Mouse (Mus musculus): Measurements from ENCODE around the gene Cald1.
A peak's percentile ranks its signal among the peaks of the same experiment; 100 is the strongest.

Cald1 gene

DNA sequence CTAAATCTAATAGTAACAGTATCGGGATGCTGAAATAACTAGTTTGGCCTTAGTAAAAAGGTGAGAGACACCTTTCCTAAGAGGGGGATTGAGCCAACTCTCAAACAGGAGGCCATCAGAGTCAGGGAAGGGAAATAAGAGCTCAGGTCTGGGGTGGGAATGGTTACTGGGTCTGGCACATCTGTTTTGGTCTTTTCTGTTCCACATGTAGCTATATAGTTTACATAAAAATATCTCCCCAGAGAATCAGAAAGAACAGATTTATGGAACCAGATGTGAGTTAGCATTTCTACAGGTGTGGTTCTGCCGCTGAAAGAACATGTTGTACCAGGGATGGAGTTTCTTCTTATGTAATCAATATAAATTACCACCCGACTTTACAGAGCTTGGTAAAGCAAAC lies 17.1 kb downstream of the Cald1 start:
- no peak for DNase-seq

DNA sequence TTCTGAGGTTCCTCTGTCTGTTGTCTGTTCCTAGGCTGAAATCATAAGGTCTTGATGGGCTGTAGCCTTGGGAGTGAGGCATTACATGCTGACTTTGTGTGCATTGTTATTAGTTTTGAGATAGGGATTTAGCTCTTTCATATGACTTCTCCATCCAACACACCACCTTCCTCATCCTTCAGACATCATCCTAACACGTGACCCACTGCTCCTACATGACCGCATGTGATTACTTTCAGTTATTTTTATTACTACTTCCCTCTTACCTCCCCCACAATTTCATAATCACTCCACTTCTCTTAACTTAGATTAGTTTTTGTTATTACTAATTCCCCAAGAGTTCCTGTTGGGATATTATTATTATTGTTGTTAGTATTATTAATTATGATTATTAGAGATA lies 21.2 kb downstream of the Cald1 start:
- DNase-seq = peak; percentile 56

DNA sequence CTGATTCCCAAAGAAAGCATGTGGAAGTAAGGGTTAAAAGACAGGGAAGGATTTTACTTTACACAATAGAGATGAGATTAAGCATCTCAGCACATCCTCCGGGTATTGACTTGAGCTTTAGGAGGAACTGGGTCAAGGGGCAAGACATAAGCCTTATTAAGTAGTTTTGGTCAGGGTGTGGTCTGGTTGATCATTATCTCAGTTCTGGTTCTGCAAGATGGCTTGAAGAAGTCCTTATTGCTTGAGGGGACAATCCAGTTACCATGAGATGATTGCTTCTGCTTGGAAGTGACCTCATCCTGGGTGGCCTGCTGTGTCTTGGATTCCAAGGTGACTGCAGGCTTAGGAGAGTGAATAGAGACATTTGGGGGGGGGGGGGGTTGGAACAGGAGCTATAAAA lies 21.9 kb downstream of the Cald1 start:
- DNase-seq = peak; percentile 51

DNA sequence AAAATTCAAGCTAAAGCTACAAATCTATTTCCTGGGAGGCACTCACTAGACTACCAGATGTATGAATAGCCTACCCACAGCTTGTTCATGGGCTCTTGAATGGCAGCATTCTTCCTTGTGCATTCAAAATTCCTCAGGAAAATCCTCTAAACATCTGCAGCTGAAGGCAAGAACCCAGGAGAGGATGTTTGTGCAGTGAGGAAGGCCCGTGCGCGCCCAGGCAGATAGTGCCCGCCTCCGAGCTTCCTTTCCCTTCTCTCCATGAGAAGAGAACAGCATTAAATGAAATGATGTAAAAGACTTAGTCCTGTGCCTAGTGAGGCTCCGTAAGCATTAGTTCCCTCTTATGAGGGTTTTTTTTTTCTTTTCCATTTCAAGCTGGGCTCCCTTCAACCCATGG lies 24.6 kb downstream of the Cald1 start:
- no peak for DNase-seq

DNA sequence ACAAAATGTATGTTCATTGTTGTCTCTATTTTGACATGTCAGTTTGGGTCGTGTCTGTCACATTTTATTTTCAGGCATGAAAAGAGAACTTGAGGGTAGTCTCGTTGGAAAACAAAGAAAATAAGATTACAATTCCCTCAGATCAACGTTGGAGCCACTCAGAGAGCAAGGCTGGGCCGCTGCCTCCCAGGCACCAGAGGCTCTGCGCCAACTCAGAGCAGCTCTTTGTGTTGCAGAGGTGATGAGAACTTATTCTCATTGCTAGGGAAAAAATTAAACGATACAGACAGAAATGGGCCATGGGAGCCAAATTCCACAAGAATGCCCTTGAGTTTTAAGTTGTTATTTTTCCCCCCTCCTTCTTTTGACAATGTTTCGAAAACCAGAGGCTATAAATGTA lies 25.0 kb downstream of the Cald1 start:
- no peak for DNase-seq

DNA sequence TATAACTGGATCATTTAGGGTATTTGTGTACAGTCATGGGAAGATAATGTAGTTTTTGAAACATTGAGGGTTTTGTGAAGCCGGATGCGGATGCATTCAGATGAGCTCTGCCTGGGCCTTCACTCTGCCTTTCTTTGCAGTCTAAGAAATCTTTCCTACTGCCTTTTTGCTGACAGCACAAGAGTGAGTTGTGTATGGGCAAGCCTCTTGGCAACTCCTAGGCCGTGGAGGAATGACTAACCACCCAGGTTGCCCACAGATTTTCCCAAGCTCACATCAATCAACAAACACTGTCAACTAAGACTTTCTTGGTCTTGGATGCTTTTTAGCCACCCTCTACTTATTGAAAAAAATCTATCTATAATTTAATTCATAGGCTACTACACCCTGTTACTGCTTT lies 26.2 kb downstream of the Cald1 start:
- no peak for DNase-seq

DNA sequence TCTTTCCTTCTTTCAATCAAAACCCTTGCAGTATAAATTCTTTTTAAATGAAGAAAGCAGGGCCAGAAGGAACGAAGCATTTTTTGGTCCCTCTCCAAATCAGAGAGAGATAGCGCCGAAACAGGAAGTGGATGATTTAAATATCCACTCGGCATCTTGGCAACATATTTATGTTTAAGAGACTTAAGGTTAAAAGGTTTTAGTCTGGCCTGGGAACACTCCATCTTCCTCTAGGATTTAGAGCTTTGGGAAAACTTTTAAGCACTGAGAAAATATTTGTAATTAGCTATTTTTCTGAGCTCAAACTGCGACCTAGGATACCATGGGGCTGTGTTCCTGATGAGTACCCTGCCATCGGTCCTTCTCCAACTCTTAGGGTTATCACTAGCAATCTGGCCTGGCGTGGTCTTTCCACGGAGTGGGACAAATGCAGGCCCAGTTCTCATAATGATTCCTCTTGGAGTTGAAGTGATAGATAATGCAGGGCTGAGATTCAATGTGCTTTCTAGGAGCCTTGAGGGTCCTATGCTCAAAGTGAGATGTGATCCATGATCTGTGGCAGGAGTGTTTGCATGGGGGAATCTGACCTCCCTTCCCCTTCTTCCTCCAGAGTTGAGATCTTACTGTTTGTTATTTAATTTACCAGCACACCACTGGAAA lies 28.4 kb downstream of the Cald1 start:
- no peak for DNase-seq

DNA sequence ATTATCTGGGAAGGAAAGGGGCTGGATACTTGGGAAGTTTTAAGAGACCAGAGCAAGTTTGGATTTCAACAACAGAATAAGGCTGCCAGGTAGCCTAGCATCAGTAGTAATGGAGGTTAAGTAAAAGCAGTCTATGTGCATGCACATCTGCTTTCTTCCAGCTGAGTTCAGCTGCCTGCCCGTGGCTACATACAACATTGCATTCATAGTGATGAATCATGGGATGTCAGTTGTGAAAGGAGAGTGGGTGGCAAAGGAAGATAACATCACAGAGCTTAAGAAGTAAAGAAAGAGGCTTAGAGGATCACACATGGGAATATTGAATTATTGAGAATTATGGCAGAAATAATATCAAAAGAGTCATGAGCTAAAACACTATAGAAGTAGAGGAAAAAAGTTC lies 29.8 kb downstream of the Cald1 start:
- DNase-seq = no peak

DNA sequence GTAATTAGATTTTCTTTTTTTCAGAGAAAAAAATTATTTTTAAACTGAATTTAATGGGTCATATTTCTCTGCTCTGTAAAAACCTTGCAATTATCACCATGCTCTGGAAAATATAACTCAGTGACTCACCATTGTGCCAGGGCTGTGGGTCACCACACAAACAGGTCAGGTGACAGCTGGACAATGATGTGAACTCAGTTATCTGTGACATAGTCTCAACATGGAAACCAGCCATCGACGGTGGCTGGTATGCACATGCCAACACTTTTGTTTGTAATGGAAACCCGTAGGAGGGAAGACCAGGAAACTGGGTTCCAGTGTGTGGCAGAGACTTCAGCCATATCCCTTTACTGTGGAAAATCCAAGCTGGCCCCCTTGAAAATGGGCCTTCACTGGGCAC lies 35.5 kb downstream of the Cald1 start:
- no peak for DNase-seq

DNA sequence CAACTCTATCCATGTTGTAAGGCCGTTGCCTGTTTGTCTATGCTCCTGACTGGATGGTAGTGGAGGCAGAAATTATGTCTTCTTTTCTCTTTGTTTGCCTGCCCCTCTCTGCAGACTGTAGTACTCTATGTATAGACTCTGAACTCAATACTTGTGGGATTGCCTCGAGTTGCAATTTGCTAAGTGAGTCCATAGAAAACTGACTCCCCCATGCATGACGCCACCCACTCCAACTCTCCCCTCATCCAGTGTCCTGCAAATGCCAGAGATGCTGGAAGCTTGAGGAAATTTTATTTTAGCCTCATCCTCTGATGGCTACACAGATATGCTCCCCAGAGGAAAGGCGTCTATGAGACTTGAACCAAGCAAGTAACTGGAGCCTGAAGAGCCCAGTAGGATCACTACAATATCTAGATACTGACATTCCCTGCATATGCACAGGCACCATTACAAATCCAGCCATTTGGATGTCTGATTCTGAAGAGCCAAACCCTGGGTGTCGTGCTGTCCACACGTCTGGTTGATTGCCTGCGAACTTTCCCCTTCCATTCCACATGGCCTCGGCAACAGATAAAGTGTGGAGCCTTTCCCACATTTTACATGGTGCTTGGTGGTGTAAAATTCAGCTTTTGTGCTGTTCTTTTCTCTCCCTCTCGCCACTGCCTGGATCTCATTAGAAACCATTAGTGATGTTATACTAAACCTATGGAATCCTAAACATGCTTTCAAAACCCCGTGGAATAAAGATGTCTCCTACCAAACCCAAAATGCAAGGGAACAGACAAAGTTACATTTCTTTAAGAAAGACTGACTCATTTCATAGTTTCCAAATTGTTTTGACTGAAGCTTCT lies 39.5 kb downstream of the Cald1 start:
- no peak for DNase-seq

DNA sequence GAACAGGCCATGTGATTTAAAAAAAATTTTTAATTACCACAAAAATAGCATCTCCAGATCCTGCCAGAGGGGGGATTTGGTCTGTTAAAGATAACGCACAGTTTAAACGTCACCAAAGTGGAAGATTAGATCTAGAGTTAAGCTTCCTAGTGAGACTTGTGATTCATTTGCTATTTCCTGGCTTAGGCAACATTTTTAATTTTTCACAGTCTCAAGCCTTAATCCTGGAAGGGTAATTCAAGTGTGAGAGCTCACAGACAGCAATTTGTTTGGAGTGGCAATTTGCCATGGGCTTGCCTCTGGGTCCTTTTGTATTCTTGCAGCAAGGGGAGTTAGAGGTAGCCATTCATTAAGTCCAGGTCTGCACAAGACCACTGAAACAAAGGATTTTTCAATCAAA lies 40.4 kb downstream of the Cald1 start:
- peak; percentile 31 for DNase-seq

DNA sequence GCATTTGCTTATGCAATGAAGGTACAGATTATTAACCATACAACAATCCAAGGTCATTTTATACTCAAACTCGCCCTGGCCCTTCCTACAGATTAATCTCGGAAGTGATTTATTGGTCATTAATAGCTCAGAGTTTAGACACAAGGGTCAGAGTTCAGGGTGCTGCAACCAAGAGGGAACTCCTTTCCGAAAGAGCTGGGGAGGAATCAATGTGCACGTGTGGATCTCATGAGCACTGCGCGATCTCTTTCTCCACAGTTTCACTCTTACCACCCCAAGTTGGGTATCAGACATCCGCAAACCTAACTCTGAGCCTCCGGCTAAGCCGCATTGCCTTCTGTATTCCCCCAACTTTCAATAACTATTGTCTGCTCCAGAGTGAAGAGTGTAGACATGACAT lies 41.9 kb downstream of the Cald1 start:
- no peak for DNase-seq

DNA sequence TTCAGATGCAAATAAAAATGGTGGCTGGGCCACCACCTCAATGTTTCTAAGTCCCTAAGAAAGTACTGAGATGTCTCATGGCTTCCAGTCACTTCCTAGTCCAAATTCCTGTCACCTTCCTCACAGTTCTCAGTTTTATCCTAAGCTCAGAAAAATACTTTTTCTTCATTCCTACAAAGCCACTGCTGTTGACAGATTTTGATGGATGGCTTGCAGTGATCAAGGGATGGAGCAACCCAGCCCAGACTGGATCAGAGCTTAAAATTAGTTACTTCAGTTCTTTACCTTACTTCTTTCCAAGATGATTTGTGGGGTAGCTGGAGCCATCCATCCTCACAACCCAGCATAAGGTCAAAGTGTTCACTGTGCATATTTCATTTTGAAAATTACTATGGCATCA lies 42.8 kb downstream of the Cald1 start:
- DNase-seq = no peak

DNA sequence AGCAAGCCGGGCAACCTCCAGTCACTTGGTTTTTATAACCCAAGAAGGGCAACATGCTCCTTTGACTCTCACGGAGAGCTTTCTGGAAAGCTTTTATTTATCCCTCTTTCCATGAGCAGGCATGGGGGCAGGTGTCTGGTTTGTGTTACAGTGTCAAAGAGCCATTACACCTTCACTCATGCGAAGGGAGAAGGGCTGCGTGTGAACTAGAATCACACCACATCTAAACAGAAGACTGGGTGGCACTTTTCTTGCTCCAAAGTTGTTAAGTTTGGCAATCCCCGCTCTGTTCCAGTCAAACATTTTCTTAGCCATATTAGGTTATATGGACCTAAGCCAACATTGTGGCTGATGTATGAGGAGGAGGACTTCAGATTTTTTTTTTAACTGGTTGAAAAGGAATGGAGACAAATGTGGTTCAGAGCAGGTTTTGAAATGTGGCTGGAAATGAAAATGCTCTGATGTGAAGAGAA lies 43.8 kb downstream of the Cald1 start:
- peak; percentile 34 for DNase-seq

DNA sequence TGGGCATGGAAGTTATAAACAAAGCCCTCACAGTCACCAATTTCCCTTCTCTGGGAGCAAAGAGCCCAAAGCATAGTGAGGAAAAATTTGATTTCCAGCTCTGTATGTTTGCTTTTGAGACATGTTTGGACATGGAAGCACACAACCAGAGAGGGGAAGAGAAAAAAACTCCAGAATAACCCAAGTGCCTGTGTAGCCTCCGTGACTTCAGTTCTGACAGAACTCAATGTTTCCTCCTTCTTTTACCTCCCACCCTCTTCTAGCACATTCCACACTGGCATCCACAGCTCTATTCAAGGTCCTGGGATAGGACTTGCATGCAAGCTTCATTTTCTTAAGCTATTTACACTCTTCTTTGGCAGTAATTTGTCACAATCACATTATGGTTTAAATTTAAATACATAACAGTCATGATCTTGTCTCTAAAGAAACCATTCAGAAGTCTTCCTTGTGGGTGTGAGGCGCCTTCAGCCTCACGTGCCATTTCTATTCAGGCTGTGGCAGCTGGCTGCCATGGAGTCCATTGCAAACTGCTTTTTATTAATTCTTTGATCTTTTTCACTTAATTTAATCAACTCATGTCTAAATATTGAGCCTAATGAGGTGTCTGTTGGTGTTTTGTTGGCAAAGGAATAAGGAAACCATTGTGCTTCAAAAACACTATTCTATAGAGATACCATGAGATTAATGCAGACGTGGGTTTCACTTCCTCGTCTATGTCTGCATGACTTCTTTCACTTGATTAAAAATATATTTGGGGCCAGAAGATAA lies 49.9 kb downstream of the Cald1 start:
- DNase-seq = no peak

DNA sequence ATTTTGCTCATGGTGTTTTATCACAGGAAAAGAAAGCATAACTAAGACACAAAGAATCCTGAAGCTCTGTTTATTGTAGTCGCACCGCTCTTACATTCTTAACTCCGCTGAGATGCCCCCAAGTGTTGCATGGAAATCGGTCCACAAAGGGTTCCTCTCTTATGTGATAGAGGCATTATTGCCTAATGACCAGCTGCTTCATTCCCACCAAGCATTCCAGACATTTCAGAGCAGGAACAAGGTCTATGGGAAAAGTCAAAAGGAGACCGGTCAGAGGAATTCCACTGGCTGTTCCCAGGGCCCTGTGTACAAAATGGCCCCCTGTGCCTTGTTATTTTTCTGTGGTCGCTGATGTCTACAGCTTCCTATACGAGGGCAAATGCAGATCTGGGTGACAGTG lies 53.0 kb downstream of the Cald1 start:
- DNase-seq = peak; percentile 15

DNA sequence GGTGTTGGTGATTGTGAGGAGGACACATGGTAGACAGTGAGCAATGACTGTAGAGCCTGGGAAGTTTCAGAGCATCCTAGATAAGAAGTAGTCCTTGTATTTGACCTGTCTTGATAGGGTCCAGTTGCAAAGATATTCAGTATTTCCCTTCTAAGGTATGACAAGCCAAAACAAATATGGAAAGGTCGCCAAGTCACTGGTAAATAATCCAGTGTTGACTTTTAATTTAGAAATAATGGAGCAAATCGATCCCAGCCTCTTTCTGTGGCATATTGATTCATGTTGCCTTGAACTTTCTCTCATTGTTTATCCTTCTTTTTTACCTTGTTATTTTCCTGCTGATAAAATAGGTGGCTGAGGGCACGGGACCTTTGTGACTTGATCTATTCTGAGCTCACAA lies 57.4 kb downstream of the Cald1 start:
- DNase-seq = no peak

DNA sequence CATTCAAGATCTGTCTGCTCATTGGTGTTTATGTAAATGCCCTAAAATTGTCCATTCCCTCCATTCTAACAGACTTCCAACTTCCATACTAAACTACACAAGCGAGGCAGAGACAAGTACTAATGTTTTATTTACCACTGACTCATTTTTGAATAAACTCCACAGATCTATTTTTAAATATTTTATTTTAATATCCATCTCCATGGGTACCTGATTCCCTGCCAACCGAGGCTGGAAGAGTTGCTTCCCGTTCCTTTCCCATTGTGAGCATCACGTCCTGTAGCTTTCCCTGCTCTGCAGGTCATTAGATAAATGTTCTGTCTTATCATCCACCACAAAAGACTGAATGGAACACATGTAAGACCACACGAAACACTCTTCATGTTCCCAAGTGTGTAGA lies 60.5 kb downstream of the Cald1 start:
- DNase-seq = peak; percentile 34

DNA sequence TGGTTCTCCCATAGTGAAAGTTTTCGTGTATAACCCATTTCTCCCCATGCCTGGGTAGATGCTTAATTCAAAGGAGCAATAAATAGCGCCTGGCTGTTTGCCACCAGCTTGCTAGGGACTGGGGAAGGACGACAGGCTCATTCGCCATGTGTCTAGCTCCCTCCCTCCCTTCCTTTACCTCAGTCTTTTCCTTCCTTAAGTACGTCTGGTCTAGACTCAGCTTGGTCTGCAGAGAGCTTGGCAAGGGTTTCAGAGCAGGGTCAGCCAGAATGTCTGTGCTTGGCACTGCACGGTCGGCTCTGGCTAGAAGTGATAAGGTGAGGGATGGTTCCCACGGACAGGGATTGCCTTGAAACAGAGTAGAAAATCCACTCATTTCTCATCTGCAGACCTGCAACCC lies 62.4 kb downstream of the Cald1 start:
- peak; percentile 7 for DNase-seq

DNA sequence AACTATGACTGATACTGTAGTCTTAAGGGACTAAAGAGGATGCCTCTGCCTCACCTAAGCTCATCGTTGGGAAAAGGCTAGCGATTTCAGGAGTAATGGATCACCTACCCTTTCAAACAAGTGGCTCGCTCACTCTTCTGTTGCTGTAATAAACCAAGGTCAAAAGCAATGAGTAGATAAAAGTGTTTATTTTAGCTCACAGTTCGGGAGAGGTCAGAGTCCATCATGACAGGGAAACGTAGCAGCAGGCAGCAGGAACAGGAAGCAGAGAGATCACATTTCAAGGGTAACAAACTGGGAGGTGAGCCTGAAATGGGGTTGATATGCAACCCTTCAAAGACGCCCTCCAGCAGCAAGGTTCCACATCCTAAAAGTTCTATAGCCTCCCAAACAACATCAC lies 64.3 kb downstream of the Cald1 start:
- no peak for DNase-seq

DNA sequence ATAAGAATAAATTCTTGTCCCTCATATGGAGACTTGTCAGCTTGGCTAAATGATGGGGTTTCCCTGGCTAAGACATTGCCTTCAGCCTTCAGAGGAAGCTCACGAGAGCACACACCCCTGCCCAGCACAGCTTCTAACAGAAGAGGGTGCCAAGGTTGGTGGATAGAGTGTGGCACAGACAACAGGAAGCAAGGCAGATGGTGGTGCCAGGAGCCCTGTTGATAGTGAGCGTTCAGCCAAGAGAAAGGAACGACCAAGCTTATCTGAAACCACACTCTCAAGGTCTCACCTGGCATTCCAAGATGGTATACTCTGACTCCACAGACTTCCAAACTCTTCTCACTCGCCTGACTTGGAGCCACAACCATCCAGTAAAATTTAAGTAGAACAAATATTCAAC lies 66.0 kb downstream of the Cald1 start:
- no peak for DNase-seq

DNA sequence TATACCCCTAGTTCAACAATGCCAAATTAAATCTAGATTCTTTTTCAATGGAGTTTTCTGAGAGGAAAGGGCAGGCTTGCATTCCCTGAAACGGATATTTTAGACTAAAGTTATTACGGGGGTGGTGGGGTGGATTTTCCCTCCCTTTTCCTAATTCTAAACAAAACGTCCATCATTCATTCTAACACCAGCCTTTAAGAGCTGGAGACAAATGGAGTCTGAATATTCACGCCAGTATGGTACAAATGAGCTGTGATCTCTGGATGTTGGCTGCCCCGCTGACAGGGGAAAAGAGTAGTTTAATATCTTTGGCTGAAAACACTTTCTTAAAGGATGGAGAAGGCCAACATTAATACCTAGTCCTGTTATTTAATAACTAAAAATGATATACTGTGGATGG lies 66.4 kb downstream of the Cald1 start:
- no peak for DNase-seq

DNA sequence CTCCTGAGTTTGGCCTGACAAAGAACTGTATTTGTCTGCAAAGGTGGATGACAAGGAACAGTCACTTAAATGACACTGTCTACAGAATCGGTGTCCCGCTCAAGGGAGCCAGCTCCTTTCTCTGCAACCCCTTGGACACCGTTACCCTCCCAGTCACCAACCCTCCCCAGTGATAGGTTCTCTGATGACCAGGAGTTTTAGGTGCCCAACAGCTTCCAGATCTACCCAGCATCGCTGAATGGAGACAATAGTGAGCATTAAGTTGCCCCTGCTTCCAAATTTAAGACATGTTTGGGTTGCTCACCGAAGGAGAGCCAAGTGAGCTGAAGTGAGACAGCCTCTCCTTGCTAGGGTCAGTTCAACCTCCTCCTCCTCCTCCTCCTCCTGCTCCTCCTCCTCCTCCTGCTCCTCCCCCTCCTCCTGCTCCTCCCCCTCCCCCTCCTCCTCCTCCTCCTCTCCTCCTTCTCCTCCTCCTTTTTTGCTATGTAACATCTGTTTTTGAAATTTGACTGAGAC lies 70.5 kb downstream of the Cald1 start:
- DNase-seq = no peak

DNA sequence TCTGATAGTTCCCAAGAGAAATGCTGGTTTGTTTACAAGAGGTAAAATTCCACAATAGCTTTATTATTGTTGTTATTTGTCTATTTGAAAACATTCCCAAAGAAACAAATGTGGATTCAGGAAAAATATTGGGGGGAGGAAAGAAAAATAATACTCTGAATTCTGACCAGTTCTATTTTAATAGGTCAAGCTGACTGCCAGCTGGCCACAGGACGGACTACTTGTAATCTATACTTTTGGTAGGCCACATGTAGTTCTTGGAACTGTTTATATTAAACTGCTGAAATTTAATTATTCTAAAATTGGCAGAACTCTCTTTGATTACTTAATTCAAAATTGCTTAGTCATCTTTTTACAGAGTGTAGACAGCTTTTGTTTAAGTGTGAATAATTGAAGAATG lies 73.1 kb downstream of the Cald1 start:
- no peak for DNase-seq

Data from lung, postnatal 36 days (tissue).